Mouse (Mus musculus) thymus, adult 2 months (tissue): ENCODE data around the gene Itpr2.

Experiments
- CTCF ChIP-seq: fragments of 200-500 bp; IDR thresholded peaks from 2 replicates; pipeline ENCODE4 v1.5.1; 2012; ENCODE audit warnings: mild to moderate bottlenecking, control low read depth, low read length, moderate library complexity, borderline replicate concordance; ENCODE audit not compliant: control insufficient read depth, poor library complexity, insufficient read depth; ENCODE audit errors: extremely low read depth
- POLR2A ChIP-seq: fragments of 200-500 bp; IDR thresholded peaks from 2 replicates; pipeline ENCODE4 v1.6.1; 2012; ENCODE audit warnings: mild to moderate bottlenecking, low read length, control low read depth, moderate library complexity; ENCODE audit not compliant: control insufficient read depth, poor library complexity, insufficient read depth; ENCODE audit errors: extremely low read depth

DNA sequence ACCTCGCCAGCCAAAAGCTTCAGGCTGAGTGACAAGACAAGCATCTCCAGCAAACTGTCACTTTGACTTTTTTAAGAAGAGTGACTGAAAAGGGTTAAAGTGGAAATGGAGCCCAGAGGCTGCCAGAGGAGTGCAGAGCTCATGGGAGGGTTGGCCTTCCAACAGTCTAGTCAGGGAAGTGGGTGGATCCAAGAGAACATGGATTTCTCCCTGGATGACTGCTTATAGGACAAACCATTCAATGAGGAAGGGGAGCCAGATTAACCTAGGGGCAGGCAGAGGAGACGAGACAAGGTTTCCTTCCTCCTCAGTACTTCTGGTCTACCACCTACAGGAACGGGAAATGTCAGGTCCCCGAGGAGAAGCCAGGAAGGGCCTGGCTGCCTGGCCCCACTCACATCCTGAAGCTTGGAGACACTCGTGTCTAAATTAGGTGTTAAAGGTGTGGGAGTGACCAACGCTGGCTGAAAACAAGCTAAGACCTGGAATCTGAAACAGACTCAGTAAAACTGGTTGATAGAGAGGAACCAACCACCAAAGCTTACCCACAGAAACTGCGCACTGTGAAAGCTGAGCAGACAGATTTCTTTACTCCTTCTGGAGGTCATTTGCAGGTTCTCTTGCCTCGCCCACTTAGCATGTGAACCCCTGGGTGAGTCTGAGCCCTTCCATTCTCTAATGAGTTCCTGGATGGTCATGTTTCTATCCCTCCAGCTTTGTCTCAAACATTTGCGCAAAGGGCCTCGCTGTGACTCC, 294.6 kb downstream of the Itpr2 start:
- TF ChIP-seq CTCF = no peak
- no peak for TF ChIP-seq POLR2A
